Mouse (Mus musculus) frontal cortex, postnatal 14 days (tissue): ENCODE measurements at regions not wholly inside any gene's neighbourhood (a gene's known extent, or its start where the extent isn't known, plus 50 kb on each side); places are given as distances from the start of the nearest gene placed in this dataset.
A peak's percentile ranks its signal among the peaks of the same experiment; 100 is the strongest.

ENCODE experiments used
- DNase-seq, 2 experiments: peaks; one replicate each; pipeline ENCODE4 v3.0.0; 2022; ENCODE audit warnings: low spot score in 2 of 2

- DNase-seq: no peak
These were observed 209.7 kb downstream of the Igsf11 start for GRCm38 (mm10) chr16:39102151-39102550.

GRCm38 (mm10) chr16:39103360-39104095 is 211.1 kb downstream of the Igsf11 start:
- no peak for DNase-seq

DNA sequence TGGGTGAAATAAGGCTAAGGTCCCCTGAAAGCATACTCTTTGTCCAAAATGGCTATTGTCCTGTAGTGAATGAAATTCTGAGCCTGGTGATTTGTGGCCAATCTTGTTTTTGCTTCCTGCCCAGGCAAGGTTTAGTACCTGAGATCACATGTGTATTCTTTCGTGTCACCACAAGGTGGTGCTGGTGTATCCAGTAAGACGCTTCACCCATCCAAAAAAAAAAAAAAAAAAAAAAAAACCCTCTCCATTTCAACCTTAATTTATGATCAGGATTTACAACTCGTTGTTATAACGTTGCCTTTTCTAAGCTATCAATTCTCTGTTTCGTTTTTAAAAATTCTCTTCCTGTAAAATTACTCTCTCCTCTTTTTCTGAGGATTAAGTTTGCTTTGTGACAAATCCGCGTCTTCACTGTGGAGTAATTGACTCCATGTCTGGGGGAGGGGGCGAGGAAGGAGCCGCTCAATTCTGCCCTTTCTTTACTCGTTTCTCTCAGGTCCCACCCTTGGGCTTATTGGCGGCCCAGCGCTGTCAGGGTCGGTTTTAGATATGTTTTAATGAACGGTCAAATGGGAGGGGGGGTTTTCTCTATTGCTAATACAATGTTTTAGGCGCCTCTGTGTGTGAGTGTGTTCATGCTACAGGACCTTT is 217.0 kb downstream of the Igsf11 start:
- DNase-seq: peak in 1 of 2 experiments; percentile 43

DNA sequence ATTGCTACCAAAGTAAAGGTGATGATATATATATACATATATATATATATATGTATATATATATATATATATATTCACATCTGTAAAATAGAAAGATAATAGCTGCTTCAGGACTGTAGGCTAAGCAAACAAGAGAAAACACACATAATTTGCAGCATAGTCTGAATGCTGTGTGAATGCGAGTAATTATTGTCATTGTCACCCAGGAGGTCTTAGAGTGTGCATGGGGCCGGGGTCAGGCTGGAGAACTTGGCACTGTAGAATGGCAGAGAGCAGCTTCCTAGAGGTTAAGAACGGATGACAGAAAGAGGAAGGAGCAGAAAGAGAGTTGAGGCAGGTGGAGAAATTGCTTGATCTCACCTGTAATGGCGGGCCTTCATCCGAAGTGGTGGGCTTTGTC is 217.6 kb downstream of the Igsf11 start:
- no peak for DNase-seq

DNA sequence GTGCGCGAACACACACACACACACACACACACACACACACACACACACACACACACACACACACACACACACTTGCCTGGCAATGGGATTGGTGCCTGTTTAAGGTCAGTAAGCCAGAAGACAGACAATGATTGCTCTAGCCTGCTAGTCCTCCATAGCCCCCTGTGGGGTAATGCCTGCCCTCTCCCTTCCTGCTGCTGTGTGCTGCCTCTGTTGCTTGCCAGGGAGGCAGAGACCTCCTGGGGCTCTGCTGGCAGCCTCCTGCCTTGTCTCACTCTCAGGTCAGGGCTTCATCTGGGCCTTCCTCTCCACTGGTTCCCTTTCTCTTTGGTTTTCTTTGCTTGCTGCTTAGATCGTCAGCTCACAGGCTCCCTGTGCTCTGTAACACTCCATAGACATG is 225.6 kb downstream of the Igsf11 start:
- DNase-seq: no peak

DNA sequence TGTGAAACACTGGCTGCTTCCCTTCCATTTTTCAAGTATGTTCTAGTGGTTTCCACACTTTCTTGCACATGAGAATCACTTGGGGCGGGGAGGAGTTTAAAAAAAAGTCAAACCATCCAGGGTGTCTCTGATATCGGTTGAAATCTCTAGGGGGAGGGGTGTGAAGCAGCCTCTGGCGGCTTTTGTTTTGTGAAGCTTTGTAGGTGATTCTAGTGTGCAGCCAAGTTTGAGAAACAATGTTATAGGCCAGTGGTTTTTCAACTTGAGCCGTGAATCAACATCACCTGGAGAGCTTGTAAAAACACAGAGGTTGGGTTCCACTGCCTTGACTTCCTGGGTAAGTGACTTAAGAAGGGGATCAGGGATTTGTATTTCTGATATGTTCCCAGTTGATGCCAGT is 227.3 kb downstream of the Igsf11 start:
- DNase-seq: no peak

GRCm38 (mm10) chr16:39123445-39123952 is 231.0 kb downstream of the Igsf11 start:
- no peak for DNase-seq

- no peak for DNase-seq
These were observed 240.0 kb downstream of the Igsf11 start for GRCm38 (mm10) chr16:39132459-39132858.

GRCm38 (mm10) chr16:39135777-39136176 is 243.3 kb downstream of the Igsf11 start:
- DNase-seq: no peak

GRCm38 (mm10) chr16:39147151-39147550 is 254.7 kb downstream of the Igsf11 start:
- no peak for DNase-seq

- no peak for DNase-seq
These were observed 259.2 kb downstream of the Igsf11 start for GRCm38 (mm10) chr16:39151325-39152318.

DNA sequence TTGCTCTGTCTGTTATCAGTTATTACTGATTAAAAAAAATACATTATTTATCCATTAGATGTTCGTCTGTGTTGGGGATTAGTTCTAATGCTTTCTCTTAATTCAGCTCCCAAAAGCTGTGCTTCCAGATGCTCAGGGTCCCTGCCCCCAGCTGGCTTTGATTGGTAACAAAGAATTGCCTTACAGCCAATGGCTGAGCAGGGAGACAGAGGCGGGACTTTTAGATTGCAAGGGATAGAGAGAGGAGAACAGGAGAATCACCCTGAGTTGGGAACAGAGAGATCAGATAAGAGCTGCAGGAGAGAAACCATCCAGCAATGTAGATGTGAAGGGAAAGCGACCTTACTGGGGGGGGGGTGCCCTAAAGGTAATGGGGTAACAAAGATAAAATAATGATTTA is 266.4 kb downstream of the Igsf11 start:
- no peak for DNase-seq

DNA sequence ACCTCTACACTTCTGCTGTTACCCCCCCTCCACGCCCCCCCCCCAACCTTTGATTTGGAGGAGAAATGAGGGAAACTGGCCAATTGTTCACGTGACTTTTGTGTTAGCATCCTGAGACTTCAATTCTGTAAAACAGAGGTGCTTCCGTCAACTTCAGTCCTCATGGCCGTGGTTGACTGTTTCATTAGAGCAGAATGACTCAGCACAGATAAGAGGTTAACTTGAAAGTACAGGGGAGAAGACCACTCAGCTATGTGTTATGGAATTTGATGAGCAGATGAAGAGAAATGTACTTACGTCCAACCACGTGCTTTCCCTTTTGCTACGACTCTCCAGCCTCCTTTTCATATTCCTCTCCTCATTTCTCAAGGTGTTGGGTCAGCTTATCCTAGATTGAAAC is 267.3 kb downstream of the Igsf11 start:
- no peak for DNase-seq

GRCm38 (mm10) chr16:39162684-39163083 is 270.2 kb downstream of the Igsf11 start:
- no peak for DNase-seq

DNA sequence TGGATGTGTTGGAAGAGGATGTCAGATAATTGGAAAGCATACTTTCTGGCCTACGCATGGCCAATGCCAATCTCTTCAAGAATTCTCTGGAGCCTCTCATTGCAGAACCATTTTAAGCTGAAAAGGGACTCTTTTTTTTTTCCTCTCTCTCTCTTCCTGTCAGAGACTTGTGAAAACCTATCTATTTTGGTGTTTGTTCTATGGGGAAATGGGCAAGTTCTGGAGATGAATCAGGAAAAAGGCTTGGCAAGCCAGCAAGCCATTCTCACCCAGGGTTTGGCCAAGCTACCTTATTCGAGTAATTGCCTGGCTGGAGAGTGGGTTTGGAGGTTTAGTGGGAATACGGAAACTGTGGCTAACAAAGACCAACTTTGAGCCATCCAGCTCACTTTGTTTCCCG is 299.4 kb downstream of the Igsf11 start:
- no peak for DNase-seq

- DNase-seq: no peak
These were observed 303.0 kb downstream of the Igsf11 start for GRCm38 (mm10) chr16:39195431-39195830.

GRCm38 (mm10) chr16:39196896-39197295 is 304.4 kb downstream of the Igsf11 start:
- DNase-seq: no peak

- peak in 1 of 2 experiments; percentile 6 for DNase-seq
These were observed 331.1 kb downstream of the Igsf11 start for GRCm38 (mm10) chr16:39223551-39223950.

DNA sequence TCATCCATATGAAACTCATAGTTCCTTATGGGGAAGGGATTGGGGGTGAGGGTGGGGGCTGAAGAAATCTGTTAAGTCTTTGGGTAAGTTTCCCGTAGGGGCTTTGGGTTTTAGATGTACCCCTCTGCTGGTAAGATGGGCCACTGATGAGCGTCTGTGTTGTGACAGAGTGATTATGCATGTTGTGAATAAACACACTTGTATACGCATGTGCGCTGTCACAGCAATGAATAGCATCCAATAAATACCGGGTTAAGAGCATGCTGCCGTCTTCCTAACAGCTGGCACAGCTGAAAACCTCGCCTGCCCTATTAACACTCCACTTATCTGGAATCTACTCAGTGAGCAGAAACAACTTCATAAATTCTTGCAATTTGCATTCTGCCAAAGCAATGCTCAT is 337.0 kb downstream of the Igsf11 start:
- no peak for DNase-seq

GRCm38 (mm10) chr16:39230439-39230838 is 338.0 kb downstream of the Igsf11 start:
- DNase-seq: no peak

DNA sequence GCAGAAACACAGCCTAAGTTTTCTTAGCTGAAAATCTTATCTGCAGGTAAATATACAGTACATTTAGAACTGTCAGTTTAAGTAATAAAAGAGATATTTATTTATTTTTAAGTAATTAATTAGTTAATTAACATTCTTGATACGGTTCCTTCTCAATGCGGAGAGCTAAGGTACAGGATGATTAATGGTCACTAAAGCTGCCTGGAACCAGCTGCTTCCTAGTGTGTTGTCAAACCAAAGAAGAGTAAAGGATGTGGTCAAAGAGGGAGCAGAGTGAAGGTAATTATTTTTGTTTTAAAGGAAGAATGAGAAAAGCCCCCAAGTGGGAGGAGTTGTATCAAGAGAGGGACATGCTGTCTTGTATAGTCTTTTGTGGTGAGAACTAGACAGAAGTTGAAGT is 341.8 kb downstream of the Igsf11 start:
- DNase-seq: no peak

GRCm38 (mm10) chr16:39273490-39273889 is 381.0 kb downstream of the Igsf11 start:
- no peak for DNase-seq
